Mouse (Mus musculus) cortical plate, adult 2 months (tissue): ENCODE measurements around the gene Sptbn1.

Experiments
- CTCF ChIP-seq: fragments of 200-500 bp; IDR thresholded peaks from 2 replicates; pipeline ENCODE4 v1.5.1; 2011; ENCODE audit warnings: mild to moderate bottlenecking, control low read depth, low read length; ENCODE audit not compliant: insufficient read depth; ENCODE audit errors: extremely low read depth
- POLR2A ChIP-seq: fragments of 200-500 bp; IDR thresholded peaks from 2 replicates; pipeline ENCODE4 v1.6.1; 2011; ENCODE audit warnings: mild to moderate bottlenecking, low read length, control low read depth; ENCODE audit not compliant: insufficient read depth; ENCODE audit errors: extremely low read depth

GRCm38 (mm10) chr11:30148888-30149287 lies 119.1 kb downstream of the Sptbn1 start:
- TF ChIP-seq POLR2A (no peak), CTCF (no peak)
